Mouse (Mus musculus) heart, postnatal 10 days (tissue): ENCODE measurements around the gene Sgpp1. TPM values are rescaled to one million over a fixed set of nuclear protein-coding genes. Genes with fewer than 3 reads are reported as not detected.

Source experiments
- total RNA-seq, 2 experiments: library from RNA; stranded (reverse); gene quantifications; 2 replicates each; pipeline ENCODE4 v1.2.3; 2021

Sgpp1 gene
- total RNA-seq, 2 experiments from 2014 or later = 17.9 to 20.8 TPM

Other genes starting within 250 kb of the Sgpp1 start
- 10 to 100 TPM; 35.4 to 36.9 TPM for gene Ppp2r5e, start 139.5 kb downstream of the Sgpp1 start, total RNA-seq
- gene Wdr89, start 66.2 kb downstream of the Sgpp1 start, total RNA-seq = 1 to 10 TPM; 2.5 to 3.6 TPM
- 10 to 100 TPM; 55.8 to 59.1 TPM for gene Syne2, start 82.4 kb upstream of the Sgpp1 start, total RNA-seq